ENCODE assay signal across 22 mouse cellular contexts in the genomic region with DNA sequence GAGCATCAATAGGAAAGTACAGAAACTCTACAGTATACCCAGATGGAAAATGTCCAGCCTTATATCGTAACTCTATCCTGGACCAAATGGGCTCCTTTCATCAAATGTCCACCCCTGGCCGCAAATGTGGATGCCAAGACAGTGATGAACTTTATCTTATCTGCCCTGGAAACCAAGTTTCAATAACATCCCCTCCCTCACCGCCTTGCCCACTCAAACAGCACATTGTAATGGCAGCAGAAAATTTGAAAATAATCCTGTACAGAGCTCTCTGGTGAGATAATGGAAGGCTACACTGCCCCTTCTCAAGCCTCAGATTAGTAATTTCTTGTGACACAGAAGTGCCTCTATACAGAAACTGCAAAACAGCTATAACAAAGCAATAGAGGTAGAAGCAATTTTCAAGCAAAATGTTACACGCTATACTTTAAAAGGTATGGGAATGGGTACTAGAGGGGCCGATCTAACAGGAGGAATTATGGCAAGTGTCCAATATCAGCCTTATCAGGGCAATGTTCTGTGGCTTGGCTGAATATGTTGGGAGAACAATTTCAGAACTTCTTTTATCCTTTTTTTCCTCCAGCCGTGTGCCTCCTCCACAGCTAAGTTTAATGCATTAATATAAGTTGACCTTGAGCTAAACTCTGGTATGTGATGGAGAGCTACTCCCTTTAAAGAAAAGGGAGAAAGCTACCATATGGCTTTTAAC.
DNase-seq lines count a peak whose midpoint lies in the region; ATAC-seq and TF ChIP-seq lines count a peak whose summit lies in the region.
"Had no signal": no experiment of that assay in that cellular context is flagged by ENCODE, and none has a peak within 500 bp of the region (broad histone marks: within the 10 kb centered on the region; RNA-seq: fewer than 3 reads in every experiment).

No protein-coding gene starts in this region.

- ATAC-seq in forebrain, embryonic 15.5 days (replicated peaks) = no peak
- ATAC-seq in forebrain, embryonic 12.5 days (ENCODE audit: low FRiP score) = no peak
- ATAC-seq in hindbrain, embryonic 14.5 days (ENCODE audit: low FRiP score) = no peak
- no peak for ATAC-seq in hindbrain, embryonic 11.5 days (ENCODE audit: low FRiP score)
- no peak for ATAC-seq in midbrain, postnatal 0 days (ENCODE audit: low FRiP score)
- ATAC-seq in neural tube, embryonic 15.5 days (ENCODE audit: low FRiP score) = no peak
- ATAC-seq: CD4-positive, CD25-positive, alpha-beta regulatory T cell, adult 4 months; forebrain, postnatal 0 days had no signal

- H3K4me3 ChIP-seq in forebrain, embryonic 15.5 days = no peak overlapping the region
- no peak overlapping the region for H3K4me3 ChIP-seq in forebrain, embryonic 12.5 days (replicated peaks)
- no peak overlapping the region for H3K4me3 ChIP-seq in hindbrain, embryonic 14.5 days (replicated peaks; ENCODE audit: low read length)
- no peak overlapping the region for H3K4me3 ChIP-seq in hindbrain, embryonic 11.5 days (ENCODE audit: low read depth, low read length)
- H3K4me3 ChIP-seq in midbrain, embryonic 10.5 days = no peak overlapping the region
- no peak overlapping the region for H3K4me3 ChIP-seq in midbrain, postnatal 0 days (ENCODE audit: low read depth, low read length)
- H3K4me3 ChIP-seq in neural tube, embryonic 15.5 days (replicated peaks) = no peak overlapping the region
- H3K4me3 ChIP-seq: limb, embryonic 10.5 days; lung, embryonic 15.5 days; midbrain, embryonic 12.5 days had no signal

- H3K4me2 ChIP-seq in forebrain, embryonic 15.5 days (replicated peaks) = no peak overlapping the region
- H3K4me2 ChIP-seq in forebrain, embryonic 12.5 days = no peak overlapping the region
- no peak overlapping the region for H3K4me2 ChIP-seq in hindbrain, embryonic 14.5 days (replicated peaks)
- H3K4me2 ChIP-seq in hindbrain, embryonic 11.5 days (replicated peaks; ENCODE audit: low read depth, low read length) = no peak overlapping the region
- no peak overlapping the region for H3K4me2 ChIP-seq in midbrain, postnatal 0 days (ENCODE audit: low read depth, low read length, poor library complexity, severe bottlenecking)
- H3K4me2 ChIP-seq in neural tube, embryonic 15.5 days = 0 out of 2 replicates have a peak overlapping the region, but pooled peaks have one; percentile 19
- H3K4me2 ChIP-seq: lung, embryonic 15.5 days; midbrain, embryonic 12.5 days had no signal

- H3K4me1 ChIP-seq in forebrain, embryonic 15.5 days = peaks cover 37% of the 10 kb centered on the region
- peaks cover 49% of the 10 kb centered on the region for H3K4me1 ChIP-seq in forebrain, embryonic 12.5 days
- peaks cover 62% of the 10 kb centered on the region for H3K4me1 ChIP-seq in hindbrain, embryonic 14.5 days (replicated peaks; ENCODE audit: control insufficient read depth, insufficient read depth, low read length)
- H3K4me1 ChIP-seq in hindbrain, embryonic 11.5 days (replicated peaks; ENCODE audit: control insufficient read depth, insufficient read depth, low read length) = peaks cover 9% of the 10 kb centered on the region; the same call in 1 of the 2 replicates
- peaks cover 42% of the 10 kb centered on the region for H3K4me1 ChIP-seq in midbrain, embryonic 10.5 days
- no peaks in the 10 kb centered on the region for H3K4me1 ChIP-seq in midbrain, postnatal 0 days (ENCODE audit: insufficient read depth, low read length)
- H3K4me1 ChIP-seq in neural tube, embryonic 15.5 days = peaks cover 47% of the 10 kb centered on the region
- H3K4me1 ChIP-seq: lung, embryonic 15.5 days had no signal

- WGBS in forebrain, embryonic 15.5 days = 54% methylated on average over 6 of the region's 6 CpGs
- WGBS in forebrain, embryonic 12.5 days = 61% methylated on average over 6 of the region's 6 CpGs
- WGBS in hindbrain, embryonic 14.5 days = 52% methylated on average over 6 of the region's 6 CpGs
- 78% methylated on average over 6 of the region's 6 CpGs for WGBS in hindbrain, embryonic 11.5 days
- WGBS in midbrain, embryonic 10.5 days = 82% methylated on average over 6 of the region's 6 CpGs
- 55% methylated on average over 6 of the region's 6 CpGs for WGBS in midbrain, postnatal 0 days
- 46% methylated on average over 6 of the region's 6 CpGs for WGBS in neural tube, embryonic 15.5 days

- no peaks in the 10 kb centered on the region for H3K27me3 ChIP-seq in forebrain, embryonic 15.5 days
- H3K27me3 ChIP-seq in forebrain, embryonic 12.5 days = peaks cover 16% of the 10 kb centered on the region
- no peaks in the 10 kb centered on the region for H3K27me3 ChIP-seq in hindbrain, embryonic 14.5 days (ENCODE audit: control insufficient read depth, insufficient read depth, low read length)
- no peaks in the 10 kb centered on the region for H3K27me3 ChIP-seq in hindbrain, embryonic 11.5 days (ENCODE audit: control insufficient read depth, insufficient read depth, low read length)
- H3K27me3 ChIP-seq in midbrain, embryonic 10.5 days (ENCODE audit: low read depth, poor library complexity, severe bottlenecking) = no peaks in the 10 kb centered on the region
- no peaks in the 10 kb centered on the region for H3K27me3 ChIP-seq in midbrain, postnatal 0 days (ENCODE audit: insufficient read depth, low read length)
- H3K27me3 ChIP-seq in neural tube, embryonic 15.5 days (replicated peaks) = no peaks in the 10 kb centered on the region
- H3K27me3 ChIP-seq: lung, embryonic 15.5 days; midbrain, embryonic 12.5 days had no signal

- DNase-seq in hindbrain, embryonic 14.5 days (ENCODE audit: low spot score) = no peak
- DNase-seq in hindbrain, embryonic 11.5 days (ENCODE audit: low spot score) = no peak
- no peak for DNase-seq in midbrain, embryonic 10.5 days (ENCODE audit: low spot score)
- DNase-seq in midbrain, postnatal 0 days (ENCODE audit: low spot score) = no peak
- DNase-seq in urinary bladder, postnatal 36 days (ENCODE audit: low spot score in 2 of 2) = no peak
- DNase-seq: adrenal gland, postnatal 25 days; cerebellum, adult 11 months; cerebellum, postnatal 14 days; embryo, embryonic 11 days; forebrain, postnatal 0 days; heart, postnatal 10 days; lung, postnatal 4 days; right cerebral cortex, postnatal 14 days; spleen, adult 18-20 months; thymus, postnatal 25 days had no signal

- H3K9ac ChIP-seq in forebrain, embryonic 15.5 days (replicated peaks) = no peak overlapping the region
- H3K9ac ChIP-seq in forebrain, embryonic 12.5 days = no peak overlapping the region
- H3K9ac ChIP-seq in hindbrain, embryonic 14.5 days = no peak overlapping the region
- no peak overlapping the region for H3K9ac ChIP-seq in hindbrain, embryonic 11.5 days (ENCODE audit: low read depth, low read length)
- H3K9ac ChIP-seq in midbrain, postnatal 0 days (replicated peaks; ENCODE audit: low read length, poor library complexity, severe bottlenecking) = no peak overlapping the region
- H3K9ac ChIP-seq in neural tube, embryonic 15.5 days (replicated peaks) = no peak overlapping the region
- H3K9ac ChIP-seq: forebrain, postnatal 0 days; lung, embryonic 15.5 days; midbrain, embryonic 12.5 days had no signal

- H3K9me3 ChIP-seq in forebrain, embryonic 15.5 days = no peaks in the 10 kb centered on the region
- H3K9me3 ChIP-seq in forebrain, embryonic 12.5 days = no peaks in the 10 kb centered on the region
- H3K9me3 ChIP-seq in hindbrain, embryonic 14.5 days (ENCODE audit: control insufficient read depth, low read length) = no peaks in the 10 kb centered on the region
- H3K9me3 ChIP-seq in hindbrain, embryonic 11.5 days (ENCODE audit: control insufficient read depth, low read length) = no peaks in the 10 kb centered on the region
- H3K9me3 ChIP-seq in midbrain, embryonic 10.5 days (replicated peaks) = no peaks in the 10 kb centered on the region
- no peaks in the 10 kb centered on the region for H3K9me3 ChIP-seq in midbrain, postnatal 0 days (ENCODE audit: low read length)
- H3K9me3 ChIP-seq in neural tube, embryonic 15.5 days (replicated peaks) = no peaks in the 10 kb centered on the region
- H3K9me3 ChIP-seq: limb, embryonic 10.5 days; lung, embryonic 15.5 days; midbrain, embryonic 12.5 days had no signal

- TF ChIP-seq CTCF in midbrain, postnatal 0 days (IDR thresholded peaks at IDR 0.05) = no peak

- no peaks in the 10 kb centered on the region for H3K36me3 ChIP-seq in forebrain, embryonic 15.5 days
- H3K36me3 ChIP-seq in forebrain, embryonic 12.5 days (replicated peaks) = no peaks in the 10 kb centered on the region
- H3K36me3 ChIP-seq in hindbrain, embryonic 14.5 days (replicated peaks; ENCODE audit: control insufficient read depth, insufficient read depth) = no peaks in the 10 kb centered on the region
- H3K36me3 ChIP-seq in hindbrain, embryonic 11.5 days (ENCODE audit: control insufficient read depth, insufficient read depth, low read length) = no peaks in the 10 kb centered on the region
- no peaks in the 10 kb centered on the region for H3K36me3 ChIP-seq in midbrain, embryonic 10.5 days
- H3K36me3 ChIP-seq in midbrain, postnatal 0 days (ENCODE audit: insufficient read depth, low read length) = no peaks in the 10 kb centered on the region
- no peaks in the 10 kb centered on the region for H3K36me3 ChIP-seq in neural tube, embryonic 15.5 days
- H3K36me3 ChIP-seq: limb, embryonic 10.5 days; lung, embryonic 15.5 days; midbrain, embryonic 12.5 days had no signal

- H3K27ac ChIP-seq in forebrain, embryonic 15.5 days (replicated peaks) = peak overlapping the region; percentile 33; the same call in 1 of the 2 replicates
- H3K27ac ChIP-seq in forebrain, embryonic 12.5 days = no peak overlapping the region
- 0 out of 2 replicates have a peak overlapping the region, but pooled peaks have one; percentile 14 for H3K27ac ChIP-seq in hindbrain, embryonic 14.5 days
- H3K27ac ChIP-seq in hindbrain, embryonic 11.5 days (ENCODE audit: low read depth, low read length) = no peak overlapping the region
- H3K27ac ChIP-seq in midbrain, embryonic 10.5 days (replicated peaks) = peak overlapping the region; percentile 46; the same call in 1 of the 2 replicates
- no peak overlapping the region for H3K27ac ChIP-seq in midbrain, postnatal 0 days (ENCODE audit: low read depth, low read length)
- peak overlapping the region; percentile 63 for H3K27ac ChIP-seq in neural tube, embryonic 15.5 days (replicated peaks)
- H3K27ac ChIP-seq: limb, embryonic 10.5 days; lung, embryonic 15.5 days had no signal

Comparison
In these comparisons a context has a peak if more than half of its experiments do, and no peak if none do; other contexts are left out.
1. H3K27ac ChIP-seq: peak in forebrain, embryonic 15.5 days (single experiment), hindbrain, embryonic 14.5 days (single experiment), midbrain, embryonic 10.5 days (single experiment) and neural tube, embryonic 15.5 days (single experiment); none in forebrain, embryonic 12.5 days (single experiment), hindbrain, embryonic 11.5 days (single experiment) and midbrain, postnatal 0 days (single experiment).